Mouse (Mus musculus) heart, adult 2 months (tissue): Measurements from ENCODE around the gene Lilr4b. TPM values are rescaled to one million over a fixed set of nuclear protein-coding genes. Genes with fewer than 3 reads are reported as not detected.
"Not testable (repeated sequence)": the region's sequence is repeated elsewhere in the genome, so short reads cannot be mapped to it uniquely, and the experiment has no call there.

Experiments
- DNase-seq, 2 experiments: peaks; one replicate each; pipeline ENCODE4 v3.0.0; 2021
- H3K27ac ChIP-seq: fragments of 200-600 bp; 2 replicates; pipeline ENCODE4 v1.8.1; 2022
- H3K27me3 ChIP-seq: fragments of 200-500 bp; 2 replicates; pipeline ENCODE4 v1.6.1; 2012; ENCODE audit warnings: mild to moderate bottlenecking, low read length, inconsistent platforms, mixed read lengths; ENCODE audit not compliant: control insufficient read depth, insufficient read depth
- H3K36me3 ChIP-seq: fragments of 200-500 bp; 2 replicates; pipeline ENCODE4 v1.6.1; 2012; ENCODE audit warnings: low read length, inconsistent platforms; ENCODE audit not compliant: control insufficient read depth, insufficient read depth
- H3K4me1 ChIP-seq: fragments of 200-500 bp; 2 replicates; pipeline ENCODE4 v1.6.1; 2011; ENCODE audit warnings: low read length; ENCODE audit not compliant: control insufficient read depth, insufficient read depth
- H3K4me3 ChIP-seq: fragments of 200-600 bp; 2 replicates; pipeline ENCODE4 v1.8.1; 2022
- H3K79me2 ChIP-seq: fragments of 200-500 bp; replicated peaks from 2 replicates; pipeline ENCODE4 v1.6.1; 2012; ENCODE audit warnings: mild to moderate bottlenecking, inconsistent platforms, low read length, moderate library complexity, mixed read lengths; ENCODE audit not compliant: control insufficient read depth, insufficient read depth
- H3K9ac ChIP-seq: fragments of 200-500 bp; 2 replicates; pipeline ENCODE4 v1.6.1; 2012; ENCODE audit warnings: low read depth, mild to moderate bottlenecking, control low read depth, inconsistent platforms, low read length, mixed read lengths
- CTCF ChIP-seq: fragments of 200-600 bp; IDR thresholded peaks from 2 replicates; pipeline ENCODE4 v1.8.1; 2022; ENCODE audit warnings: antibody characterized with exemption, mild to moderate bottlenecking, moderate library complexity
- EP300 ChIP-seq: fragments of 200-500 bp; IDR thresholded peaks from 2 replicates; pipeline ENCODE4 v1.6.1; 2011; ENCODE audit warnings: low read depth, low read length, control low read depth; ENCODE audit not compliant: insufficient read depth
- POLR2A ChIP-seq: fragments of 200-500 bp; IDR thresholded peaks from 2 replicates; pipeline ENCODE4 v1.6.1; 2011; ENCODE audit warnings: mild to moderate bottlenecking, low read depth, low read length, control low read depth; ENCODE audit not compliant: insufficient read depth
- WGBS: fragments of 180-500 bp; shearing (Covaris S2); methylation state at CpG from one replicate; pipeline ENCODE4 v1.1.7; 2018; 5-methylcytosine and 5-hydroxymethylcytosine counted together
- intact Hi-C: fragments of 180-260 bp; cut with DNase I; formaldehyde crosslinking; loops from one replicate; pipeline ENCODE4 v1.15.1; 2025
- polyA plus RNA-seq: library from polyadenylated mRNA; depleted of rRNA; stranded (reverse); fragments of >200 nt; gene quantifications from 2 replicates; pipeline ENCODE4 v1.2.3, GENCODE M21; 2012
- total RNA-seq, 2 experiments: library from RNA; stranded (reverse); gene quantifications; 2 replicates each; pipeline ENCODE4 v1.2.3; 2021

The Lilr4b gene
- total and polyA plus RNA-seq, 3 experiments: 2.0 to 4.6 (median 2.0) TPM

GRCm38 (mm10) chr10:51455762-51456161 lies 24.7 kb upstream of the Lilr4b start:
- no peaks in the 10 kb centered on the region for H3K27me3 ChIP-seq
- TF ChIP-seq CTCF: no peak
- intact Hi-C loops: no loop called here
- H3K4me3 ChIP-seq: no peak overlapping the region
- DNase-seq: peak in 1 of 2 experiments; percentile 7
- 75% methylated on average over 1 of the region's 1 CpGs for WGBS
- H3K4me1 ChIP-seq: no peaks in the 10 kb centered on the region
- no peak overlapping the region for H3K9ac ChIP-seq
- no peaks in the 10 kb centered on the region for H3K79me2 ChIP-seq
- H3K27ac ChIP-seq: no peak overlapping the region
- H3K36me3 ChIP-seq: no peaks in the 10 kb centered on the region

GRCm38 (mm10) chr10:51456369-51456768 lies 24.1 kb upstream of the Lilr4b start:
- Histone ChIP-seq H3K4me3 (no peak overlapping the region), H3K9ac (no peak overlapping the region), H3K36me3 (no peaks in the 10 kb centered on the region), H3K27ac (no peak overlapping the region), H3K27me3 (no peaks in the 10 kb centered on the region), H3K79me2 (no peaks in the 10 kb centered on the region), H3K4me1 (no peaks in the 10 kb centered on the region)
- no peak for TF ChIP-seq CTCF
- TF ChIP-seq POLR2A: no peak
- TF ChIP-seq EP300: no peak
- WGBS: 52% methylated on average over 4 of the region's 4 CpGs
- intact Hi-C loops: no loop called here
- no peak for DNase-seq

- not testable (repeated sequence) for H3K36me3 ChIP-seq
Measured at GRCm38 (mm10) chr10:51463800-51464199, 16.6 kb upstream of the Lilr4b start.

GRCm38 (mm10) chr10:51490691-51491090 lies 10.3 kb downstream of the Lilr4b start, which contains the start of gene Lilrb4a:
Lilrb4a (plus strand) TSS chr10:51490956.
- H3K36me3 ChIP-seq, H3K79me2 ChIP-seq, H3K9ac ChIP-seq, H3K27ac ChIP-seq, DNase-seq, H3K4me3 ChIP-seq, H3K27me3 ChIP-seq, H3K4me1 ChIP-seq, intact Hi-C loops: not testable (repeated sequence)
- no CpG with 5 or more reads among the region's 2 CpGs for WGBS

More at GRCm38 (mm10) chr10:51463800-51464199, 16.6 kb upstream of the Lilr4b start:
- DNase-seq, H3K9ac ChIP-seq, H3K4me3 ChIP-seq, H3K27me3 ChIP-seq, intact Hi-C loops, H3K27ac ChIP-seq, H3K4me1 ChIP-seq, H3K79me2 ChIP-seq: not testable (repeated sequence)
- WGBS: 66% methylated on average over 4 of the region's 4 CpGs

- no peak overlapping the region for H3K4me3 ChIP-seq
- no peak for DNase-seq
- H3K9ac ChIP-seq: no peak overlapping the region
- TF ChIP-seq POLR2A (no peak), CTCF (no peak), EP300 (no peak)
- no peaks in the 10 kb centered on the region for H3K36me3 ChIP-seq
- no peaks in the 10 kb centered on the region for H3K4me1 ChIP-seq
- no peaks in the 10 kb centered on the region for H3K27me3 ChIP-seq
- intact Hi-C loops: no loop called here
- no peaks in the 10 kb centered on the region for H3K79me2 ChIP-seq
- no peak overlapping the region for H3K27ac ChIP-seq
Measured at GRCm38 (mm10) chr10:51520021-51520420, 39.6 kb downstream of the Lilr4b start.

- TF ChIP-seq EP300 (no peak), POLR2A (no peak), CTCF (no peak)
- intact Hi-C loops: no loop called here
Measured at GRCm38 (mm10) chr10:51521453-51521852, 41.0 kb downstream of the Lilr4b start.

GRCm38 (mm10) chr10:51526090-51526489 lies 45.7 kb downstream of the Lilr4b start:
- Histone ChIP-seq H3K79me2 (no peaks in the 10 kb centered on the region), H3K4me1 (no peaks in the 10 kb centered on the region), H3K36me3 (no peaks in the 10 kb centered on the region), H3K27me3 (no peaks in the 10 kb centered on the region), H3K27ac (no peak overlapping the region), H3K9ac (no peak overlapping the region), H3K4me3 (no peak overlapping the region)
- DNase-seq: no peak
- intact Hi-C loops: no loop called here
- TF ChIP-seq POLR2A (no peak), EP300 (no peak), CTCF (no peak)
- 47% methylated on average over 7 of the region's 7 CpGs for WGBS

More at GRCm38 (mm10) chr10:51521453-51521852, 41.0 kb downstream of the Lilr4b start:
- Histone ChIP-seq H3K27me3 (no peaks in the 10 kb centered on the region), H3K4me1 (no peaks in the 10 kb centered on the region), H3K36me3 (no peaks in the 10 kb centered on the region), H3K4me3 (no peak overlapping the region), H3K27ac (no peak overlapping the region), H3K9ac (no peak overlapping the region), H3K79me2 (no peaks in the 10 kb centered on the region)
- no peak for DNase-seq
